Mouse (Mus musculus) kidney, embryonic 15.5 days (tissue): ENCODE measurements around the gene Cradd. TPM values are rescaled to one million over a fixed set of nuclear protein-coding genes. Genes with fewer than 3 reads are reported as not detected.

ENCODE experiments used
- ATAC-seq: fragments of 200-750 bp; cut with Nextera tagmentation; replicated peaks from 2 replicates; pipeline ENCODE4 v1.8.0; 2017; ENCODE audit warnings: moderate TSS enrichment; ENCODE audit not compliant: low FRiP score
- H3K27ac ChIP-seq: fragments of 300-500 bp; sonication (generic); 2 replicates; pipeline ENCODE4 v1.5.1; 2015; ENCODE audit warnings: mild to moderate bottlenecking, inconsistent platforms
- H3K27me3 ChIP-seq: fragments of 300-500 bp; sonication (generic); 2 replicates; pipeline ENCODE4 v1.6.1; 2015; ENCODE audit warnings: inconsistent platforms
- H3K36me3 ChIP-seq: fragments of 300-500 bp; sonication (generic); 2 replicates; pipeline ENCODE4 v1.6.1; 2015; ENCODE audit warnings: inconsistent platforms
- H3K4me1 ChIP-seq: fragments of 300-500 bp; sonication (generic); 2 replicates; pipeline ENCODE4 v1.6.1; 2015; ENCODE audit warnings: inconsistent platforms
- H3K4me2 ChIP-seq: fragments of 300-500 bp; sonication (generic); 2 replicates; pipeline ENCODE4 v1.6.1; 2015; ENCODE audit warnings: moderate library complexity, mild to moderate bottlenecking, inconsistent platforms
- H3K4me3 ChIP-seq: fragments of 300-500 bp; sonication (generic); replicated peaks from 2 replicates; pipeline ENCODE4 v1.5.1; 2015; ENCODE audit warnings: mild to moderate bottlenecking, inconsistent platforms
- H3K9ac ChIP-seq: fragments of 300-500 bp; sonication (generic); 2 replicates; pipeline ENCODE4 v1.6.1; 2015; ENCODE audit warnings: mild to moderate bottlenecking, inconsistent platforms
- H3K9me3 ChIP-seq: fragments of 300-500 bp; sonication (generic); replicated peaks from 2 replicates; pipeline ENCODE4 v1.6.1; 2016; ENCODE audit warnings: inconsistent platforms
- WGBS: fragments of 180-500 bp; shearing (Covaris S2); methylation state at CpG from one replicate; pipeline ENCODE4 v1.1.7; 2015; ENCODE audit warnings: mixed read lengths; 5-methylcytosine and 5-hydroxymethylcytosine counted together
- polyA plus RNA-seq: library from polyadenylated mRNA; unstranded; fragments of >200 nt; fragmentation: Nextera tagmentation; extraction: Ambion mirVana; gene quantifications from 2 replicates; pipeline ENCODE4 v1.2.1, GENCODE M21; 2015

Gene Cradd
- polyA plus RNA-seq, 1 experiment from 2014 or later: 9.3 TPM

GRCm38 (mm10) chr10:95201514-95201913, 122.4 kb downstream of the Cradd start:
- H3K36me3 ChIP-seq: no peaks in the 10 kb centered on the region
- ATAC-seq: no peak
- H3K4me3 ChIP-seq: no peak overlapping the region
- no peaks in the 10 kb centered on the region for H3K9me3 ChIP-seq
- no peaks in the 10 kb centered on the region for H3K27me3 ChIP-seq
- no peak overlapping the region for H3K27ac ChIP-seq
- no peak overlapping the region for H3K4me2 ChIP-seq
- peaks cover 9% of the 10 kb centered on the region; the same call in 1 of the 2 replicates for H3K4me1 ChIP-seq
- 87% methylated on average over 8 of the region's 8 CpGs for WGBS
- no peak overlapping the region for H3K9ac ChIP-seq

- Histone ChIP-seq H3K27ac (no peak overlapping the region), H3K4me3 (no peak overlapping the region), H3K36me3 (no peaks in the 10 kb centered on the region), H3K9ac (no peak overlapping the region), H3K27me3 (no peaks in the 10 kb centered on the region), H3K4me1 (peaks cover 9% of the 10 kb centered on the region; the same call in 1 of the 2 replicates), H3K9me3 (no peaks in the 10 kb centered on the region), H3K4me2 (no peak overlapping the region)
- 49% methylated on average over 7 of the region's 7 CpGs for WGBS
- no peak for ATAC-seq
Measured at GRCm38 (mm10) chr10:95200323-95200722, 123.6 kb downstream of the Cradd start.

- Histone ChIP-seq H3K27ac (no peak overlapping the region), H3K4me2 (no peak overlapping the region), H3K36me3 (no peaks in the 10 kb centered on the region), H3K4me3 (no peak overlapping the region), H3K4me1 (peaks cover 9% of the 10 kb centered on the region; the same call in 1 of the 2 replicates), H3K27me3 (no peaks in the 10 kb centered on the region), H3K9ac (no peak overlapping the region), H3K9me3 (no peaks in the 10 kb centered on the region)
- ATAC-seq: no peak
- WGBS: 54% methylated on average over 11 of the region's 11 CpGs
Measured at GRCm38 (mm10) chr10:95199541-95200269, 124.2 kb downstream of the Cradd start.

- 74% methylated on average over 8 of the region's 8 CpGs for WGBS
- ATAC-seq: no peak
- no peak overlapping the region for H3K4me3 ChIP-seq
- H3K36me3 ChIP-seq: no peaks in the 10 kb centered on the region
- no peak overlapping the region for H3K9ac ChIP-seq
- H3K4me1 ChIP-seq: peaks cover 21% of the 10 kb centered on the region
- no peaks in the 10 kb centered on the region for H3K27me3 ChIP-seq
- H3K9me3 ChIP-seq: no peaks in the 10 kb centered on the region
- peak overlapping the region; percentile 27; the same call in 1 of the 2 replicates for H3K27ac ChIP-seq
- no peak overlapping the region for H3K4me2 ChIP-seq
Measured at GRCm38 (mm10) chr10:95197377-95197776, 126.6 kb downstream of the Cradd start.

- no peak for ATAC-seq
- Histone ChIP-seq H3K4me1 (peaks cover 21% of the 10 kb centered on the region), H3K36me3 (no peaks in the 10 kb centered on the region), H3K9ac (no peak overlapping the region), H3K9me3 (no peaks in the 10 kb centered on the region), H3K4me2 (no peak overlapping the region), H3K27ac (no peak overlapping the region), H3K27me3 (no peaks in the 10 kb centered on the region), H3K4me3 (no peak overlapping the region)
- WGBS: 82% methylated on average over 5 of the region's 5 CpGs
Measured at GRCm38 (mm10) chr10:95195719-95196118, 128.2 kb downstream of the Cradd start.

GRCm38 (mm10) chr10:95194776-95195175, 129.2 kb downstream of the Cradd start:
- H3K27ac ChIP-seq: no peak overlapping the region
- peaks cover 14% of the 10 kb centered on the region for H3K4me1 ChIP-seq
- no peak overlapping the region for H3K9ac ChIP-seq
- no peaks in the 10 kb centered on the region for H3K27me3 ChIP-seq
- H3K4me2 ChIP-seq: no peak overlapping the region
- whole genome bisulfite sequencing: 89% methylated on average over 4 of the region's 4 CpGs
- ATAC-seq: no peak
- H3K9me3 ChIP-seq: no peaks in the 10 kb centered on the region
- no peaks in the 10 kb centered on the region for H3K36me3 ChIP-seq
- H3K4me3 ChIP-seq: no peak overlapping the region

- 0 out of 2 replicates have a peak overlapping the region, but pooled peaks have one; percentile 24 for H3K27ac ChIP-seq
- H3K36me3 ChIP-seq: no peaks in the 10 kb centered on the region
- no peak overlapping the region for H3K9ac ChIP-seq
- peaks cover 14% of the 10 kb centered on the region for H3K4me1 ChIP-seq
- peak overlapping the region; percentile 36 for H3K4me2 ChIP-seq
- H3K9me3 ChIP-seq: no peaks in the 10 kb centered on the region
- ATAC-seq: no peak
- 0 out of 2 replicates have a peak overlapping the region, but pooled peaks have one; percentile 1 for H3K4me3 ChIP-seq
- WGBS: 47% methylated on average over 11 of the region's 11 CpGs
- no peaks in the 10 kb centered on the region for H3K27me3 ChIP-seq
Measured at GRCm38 (mm10) chr10:95193875-95194281, 130.1 kb downstream of the Cradd start.

GRCm38 (mm10) chr10:95191881-95192280, 132.1 kb downstream of the Cradd start:
- no peak overlapping the region for H3K9ac ChIP-seq
- no peak overlapping the region for H3K4me3 ChIP-seq
- H3K4me1 ChIP-seq: peaks cover 14% of the 10 kb centered on the region
- no peaks in the 10 kb centered on the region for H3K27me3 ChIP-seq
- H3K9me3 ChIP-seq: no peaks in the 10 kb centered on the region
- no peak overlapping the region for H3K4me2 ChIP-seq
- ATAC-seq: no peak
- H3K36me3 ChIP-seq: no peaks in the 10 kb centered on the region
- 73% methylated on average over 3 of the region's 3 CpGs for WGBS
- no peak overlapping the region for H3K27ac ChIP-seq

- no peak overlapping the region for H3K4me3 ChIP-seq
- H3K27me3 ChIP-seq: no peaks in the 10 kb centered on the region
- no peak for ATAC-seq
- H3K27ac ChIP-seq: no peak overlapping the region
- no peak overlapping the region for H3K4me2 ChIP-seq
- H3K4me1 ChIP-seq: peaks cover 14% of the 10 kb centered on the region
- H3K9ac ChIP-seq: no peak overlapping the region
- 76% methylated on average over 9 of the region's 9 CpGs for WGBS
- no peaks in the 10 kb centered on the region for H3K9me3 ChIP-seq
- no peaks in the 10 kb centered on the region for H3K36me3 ChIP-seq
Measured at GRCm38 (mm10) chr10:95191151-95191655, 132.7 kb downstream of the Cradd start.

GRCm38 (mm10) chr10:95189550-95190211, 134.3 kb downstream of the Cradd start:
- WGBS: 59% methylated on average over 16 of the region's 16 CpGs
- H3K36me3 ChIP-seq: no peaks in the 10 kb centered on the region
- H3K4me2 ChIP-seq: no peak overlapping the region
- H3K27ac ChIP-seq: no peak overlapping the region
- H3K9me3 ChIP-seq: no peaks in the 10 kb centered on the region
- H3K4me3 ChIP-seq: no peak overlapping the region
- no peak for ATAC-seq
- peaks cover 14% of the 10 kb centered on the region for H3K4me1 ChIP-seq
- no peak overlapping the region for H3K9ac ChIP-seq
- H3K27me3 ChIP-seq: no peaks in the 10 kb centered on the region

GRCm38 (mm10) chr10:95184210-95184609, 139.7 kb downstream of the Cradd start:
- no peaks in the 10 kb centered on the region for H3K27me3 ChIP-seq
- H3K27ac ChIP-seq: no peak overlapping the region
- no peak overlapping the region for H3K9ac ChIP-seq
- H3K36me3 ChIP-seq: no peaks in the 10 kb centered on the region
- 61% methylated on average over 5 of the region's 5 CpGs for WGBS
- no peak overlapping the region for H3K4me2 ChIP-seq
- no peaks in the 10 kb centered on the region for H3K9me3 ChIP-seq
- H3K4me3 ChIP-seq: no peak overlapping the region
- no peak for ATAC-seq
- H3K4me1 ChIP-seq: 0 out of 2 replicates have a peak, but pooled peaks cover 6% of the 10 kb centered on the region

- H3K9ac ChIP-seq: no peak overlapping the region
- no peak overlapping the region for H3K4me2 ChIP-seq
- 65% methylated on average over 4 of the region's 4 CpGs for WGBS
- 0 out of 2 replicates have a peak, but pooled peaks cover 6% of the 10 kb centered on the region for H3K4me1 ChIP-seq
- H3K27me3 ChIP-seq: no peaks in the 10 kb centered on the region
- no peaks in the 10 kb centered on the region for H3K9me3 ChIP-seq
- no peak for ATAC-seq
- H3K36me3 ChIP-seq: no peaks in the 10 kb centered on the region
- H3K27ac ChIP-seq: no peak overlapping the region
- no peak overlapping the region for H3K4me3 ChIP-seq
Measured at GRCm38 (mm10) chr10:95183051-95183450, 140.9 kb downstream of the Cradd start.
